Mouse (Mus musculus) liver, adult 2 months (tissue): ENCODE results near the gene Chst7. TPM values are rescaled to one million over a fixed set of nuclear protein-coding genes. Genes with fewer than 3 reads are reported as not detected.

Experiments
- DNase-seq: peaks from one replicate; pipeline ENCODE4 v3.0.0-alpha.2; 2011; ENCODE audit warnings: low read depth, low spot score; ENCODE audit errors: extremely low read depth
- H3K27ac ChIP-seq: fragments of 200-500 bp; replicated peaks from 2 replicates; pipeline ENCODE4 v1.5.1; 2012; ENCODE audit warnings: low read depth, mild to moderate bottlenecking, control low read depth, inconsistent platforms, low read length; ENCODE audit not compliant: insufficient read depth
- H3K27me3 ChIP-seq: fragments of 200-500 bp; 2 replicates; pipeline ENCODE4 v1.6.1; 2012; ENCODE audit warnings: mild to moderate bottlenecking, moderate library complexity, low read length, inconsistent platforms; ENCODE audit not compliant: control insufficient read depth, insufficient read depth
- H3K36me3 ChIP-seq: fragments of 200-500 bp; 2 replicates; pipeline ENCODE4 v1.6.1; 2012; ENCODE audit warnings: low read length, inconsistent platforms; ENCODE audit not compliant: control insufficient read depth, insufficient read depth
- H3K4me1 ChIP-seq: fragments of 200-500 bp; 2 replicates; pipeline ENCODE4 v1.6.1; 2011; ENCODE audit warnings: low read length; ENCODE audit not compliant: control insufficient read depth, insufficient read depth
- H3K4me3 ChIP-seq: fragments of 200-500 bp; 2 replicates; pipeline ENCODE4 v1.5.1; 2011; ENCODE audit warnings: low read depth, mild to moderate bottlenecking, control low read depth, low read length, moderate library complexity; ENCODE audit not compliant: insufficient read depth
- H3K79me2 ChIP-seq: fragments of 200-500 bp; 2 replicates; pipeline ENCODE4 v1.6.1; 2012; ENCODE audit warnings: inconsistent platforms, mild to moderate bottlenecking, low read length, moderate library complexity; ENCODE audit not compliant: control insufficient read depth, insufficient read depth
- H3K9ac ChIP-seq: fragments of 200-500 bp; 2 replicates; pipeline ENCODE4 v1.6.1; 2012; ENCODE audit warnings: low read depth, mild to moderate bottlenecking, control low read depth, inconsistent platforms, low read length
- CTCF ChIP-seq: fragments of 200-500 bp; IDR thresholded peaks from 2 replicates; pipeline ENCODE4 v1.5.1; 2011; ENCODE audit warnings: low read depth, low read length, control low read depth
- POLR2A ChIP-seq: fragments of 200-500 bp; IDR thresholded peaks from 2 replicates; pipeline ENCODE4 v1.6.1; 2011; ENCODE audit warnings: low read length, control low read depth; ENCODE audit not compliant: insufficient read depth; ENCODE audit errors: extremely low read depth
- WGBS: fragments of 180-500 bp; shearing (Covaris S2); methylation state at CpG from one replicate; pipeline ENCODE4 v1.1.7; 2018; 5-methylcytosine and 5-hydroxymethylcytosine counted together
- polyA plus RNA-seq: library from polyadenylated mRNA; depleted of rRNA; stranded (reverse); fragments of >200 nt; gene quantifications from 2 replicates; pipeline ENCODE4 v1.2.3, GENCODE M21; 2012; rRNA removed
- total RNA-seq: library from RNA; depleted of rRNA; stranded (reverse); fragments of >200 nt; gene quantifications from 2 replicates; pipeline ENCODE4 v1.2.3, GENCODE M21; 2014; rRNA removed

Chst7 gene
- 1.7 and 1.9 TPM in 2 replicates for total RNA-seq
- 0.77 and 0.91 TPM in 2 replicates for polyA plus RNA-seq

GRCm38 (mm10) chrX:20059381-20059971 lies at the start of gene Chst7:
Gene Chst7, plus strand, starts transcription at chrX:20059560.
- Histone ChIP-seq H3K79me2 (no peaks in the 10 kb centered on the region), H3K36me3 (no peaks in the 10 kb centered on the region), H3K4me3 (peak within 1 kb of the TSS; percentile 70), H3K4me1 (no peaks in the 10 kb centered on the region), H3K9ac (peak within 1 kb of the TSS; percentile 69), H3K27ac (peak within 1 kb of the TSS; percentile 37; the same call in 1 of the 2 replicates), H3K27me3 (peaks cover 8% of the 10 kb centered on the region)
- peak; percentile 35 for DNase-seq
- 0 out of 2 replicates have a peak, but pooled peaks have one; percentile 12 for TF ChIP-seq POLR2A
- no peak; the same call in 1 of the 2 replicates for TF ChIP-seq CTCF
- WGBS = 0% methylated on average over 29 of the region's 40 CpGs

DNA sequence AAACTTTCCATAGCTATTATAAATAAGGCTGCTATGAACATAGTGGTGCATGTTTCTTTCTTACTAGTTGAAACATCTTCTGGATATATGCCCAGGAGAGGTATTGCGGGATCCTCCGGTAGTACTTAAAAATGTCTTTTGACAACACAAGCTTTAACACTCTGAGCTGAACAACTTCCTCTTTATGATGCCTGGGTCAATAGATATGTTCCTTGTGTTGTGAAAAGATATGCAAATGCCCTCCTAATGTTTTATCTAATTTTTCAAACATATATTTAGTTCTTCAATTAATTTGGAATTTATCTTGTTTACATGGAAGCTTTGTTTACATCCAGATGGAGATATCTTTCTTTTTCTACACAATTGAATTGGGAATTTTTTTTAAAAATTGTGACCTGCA lies 47.1 kb upstream of the Chst7 start:
- Histone ChIP-seq H3K27me3 (no peaks in the 10 kb centered on the region), H3K27ac (no peak overlapping the region), H3K4me3 (no peak overlapping the region), H3K79me2 (no peaks in the 10 kb centered on the region), H3K9ac (no peak overlapping the region), H3K4me1 (no peaks in the 10 kb centered on the region), H3K36me3 (no peaks in the 10 kb centered on the region)
- 84% methylated on average over 2 of the region's 2 CpGs for WGBS
- TF ChIP-seq CTCF (no peak), POLR2A (no peak)
- no peak for DNase-seq

GRCm38 (mm10) chrX:20020942-20021341 lies 38.4 kb upstream of the Chst7 start:
- no peaks in the 10 kb centered on the region for H3K36me3 ChIP-seq
- H3K27ac ChIP-seq = no peak overlapping the region
- H3K9ac ChIP-seq = no peak overlapping the region
- H3K4me3 ChIP-seq = no peak overlapping the region
- H3K27me3 ChIP-seq = no peaks in the 10 kb centered on the region
- TF ChIP-seq POLR2A = no peak
- peak; percentile 35; the same call in 1 of the 2 replicates for TF ChIP-seq CTCF
- peak; percentile 17 for DNase-seq
- no peaks in the 10 kb centered on the region for H3K79me2 ChIP-seq
- no peaks in the 10 kb centered on the region for H3K4me1 ChIP-seq
- 34% methylated on average over 2 of the region's 2 CpGs for WGBS

- H3K4me3 ChIP-seq = peak overlapping the region; percentile 70
- no peaks in the 10 kb centered on the region for H3K79me2 ChIP-seq
- 2% methylated on average over 64 of the region's 65 CpGs for WGBS
- no peak for DNase-seq
- H3K27me3 ChIP-seq = peaks cover 8% of the 10 kb centered on the region
- no peaks in the 10 kb centered on the region for H3K36me3 ChIP-seq
- H3K9ac ChIP-seq = peak overlapping the region; percentile 69
- H3K4me1 ChIP-seq = no peaks in the 10 kb centered on the region
- TF ChIP-seq POLR2A (no peak), CTCF (no peak)
- H3K27ac ChIP-seq = no peak overlapping the region
These were observed 872 bp downstream of the Chst7 start for GRCm38 (mm10) chrX:20060096-20060768.

DNA sequence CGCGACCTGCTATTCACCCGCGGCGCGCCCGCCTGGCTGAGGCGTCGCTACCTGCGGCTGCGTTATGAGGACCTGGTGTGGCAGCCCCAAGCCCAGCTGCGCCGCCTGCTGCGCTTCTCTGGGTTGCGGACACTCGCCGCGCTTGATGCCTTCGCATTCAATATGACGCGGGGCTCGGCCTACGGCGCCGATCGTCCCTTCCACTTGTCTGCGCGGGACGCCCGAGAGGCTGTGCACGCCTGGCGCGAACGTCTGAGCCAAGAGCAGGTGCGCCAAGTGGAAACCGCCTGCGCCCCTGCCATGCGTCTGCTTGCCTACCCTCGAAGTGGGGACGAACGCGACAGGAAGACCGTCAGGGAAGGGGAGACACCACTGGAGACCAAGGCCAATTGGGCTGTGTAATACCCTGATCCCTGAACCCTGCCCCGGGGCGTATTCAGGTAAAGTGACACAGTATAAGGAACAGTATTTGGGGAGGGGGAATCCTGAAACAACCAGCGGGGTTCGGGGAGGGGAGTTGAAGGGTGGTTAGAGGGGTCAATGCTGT lies 1.5 kb downstream of the Chst7 start:
- Histone ChIP-seq H3K9ac (peak overlapping the region; percentile 69; the same call in 1 of the 2 replicates), H3K27ac (no peak overlapping the region), H3K79me2 (no peaks in the 10 kb centered on the region), H3K27me3 (peaks cover 8% of the 10 kb centered on the region), H3K36me3 (no peaks in the 10 kb centered on the region), H3K4me1 (no peaks in the 10 kb centered on the region), H3K4me3 (peak overlapping the region; percentile 70)
- DNase-seq = no peak
- TF ChIP-seq CTCF = no peak
- TF ChIP-seq POLR2A = no peak
- 3% methylated on average over 39 of the region's 47 CpGs for WGBS
